Mouse (Mus musculus) embryonic fibroblast, embryonic 13.5 days (primary cell): ENCODE measurements around the gene Olfr97. TPM values are rescaled to one million over a fixed set of nuclear protein-coding genes. Genes with fewer than 3 reads are reported as not detected.

Experiments
- H3K27ac ChIP-seq: 2 replicates; pipeline ENCODE4 v1.5.1; 2012; ENCODE audit warnings: low read length, control low read depth, inconsistent platforms; ENCODE audit not compliant: insufficient read depth
- H3K4me1 ChIP-seq: 2 replicates; pipeline ENCODE4 v1.6.1; 2011; ENCODE audit warnings: low read length; ENCODE audit not compliant: control insufficient read depth, insufficient read depth
- H3K4me3 ChIP-seq: 2 replicates; pipeline ENCODE4 v1.5.1; 2011; ENCODE audit warnings: mild to moderate bottlenecking, control low read depth, low read length; ENCODE audit not compliant: insufficient read depth
- CTCF ChIP-seq: IDR thresholded peaks from 2 replicates; pipeline ENCODE4 v1.5.1; 2011; ENCODE audit warnings: mild to moderate bottlenecking, control low read depth, low read length, moderate library complexity, borderline replicate concordance; ENCODE audit not compliant: insufficient read depth
- POLR2A ChIP-seq: IDR thresholded peaks from 2 replicates; pipeline ENCODE4 v1.6.1; 2011; ENCODE audit warnings: low read depth, mild to moderate bottlenecking, control low read depth, low read length, moderate library complexity
- polyA plus RNA-seq: library from polyadenylated mRNA; stranded (reverse); fragments of >200 nt; gene quantifications from 2 replicates; pipeline ENCODE4 v1.2.4, GENCODE M21; 2011; ENCODE audit warnings: low read depth; ENCODE audit not compliant: missing spikeins, insufficient read length

Gene Olfr97
- polyA plus RNA-seq, 1 experiment, result not detected

GRCm38 (mm10) chr17:37196845-37197724 lies 40.0 kb downstream of the Olfr97 start:
- Histone ChIP-seq H3K27ac (no peak overlapping the region), H3K4me1 (peaks cover 4% of the 10 kb centered on the region), H3K4me3 (peak overlapping the region; percentile 27)
- TF ChIP-seq POLR2A (no peak), CTCF (0 out of 2 replicates have a peak, but pooled peaks have one; percentile 0)

GRCm38 (mm10) chr17:37194782-37195181 lies 42.3 kb downstream of the Olfr97 start:
- H3K4me1 ChIP-seq, result peaks cover 4% of the 10 kb centered on the region
- H3K4me3 ChIP-seq, result no peak overlapping the region
- H3K27ac ChIP-seq, result 0 out of 2 replicates have a peak overlapping the region, but pooled peaks have one; percentile 17
- no peak for TF ChIP-seq POLR2A
- no peak for TF ChIP-seq CTCF

GRCm38 (mm10) chr17:37193656-37194055 lies 43.5 kb downstream of the Olfr97 start, which contains the start of gene Ubd:
TSS of gene Ubd (plus strand) at chr17:37193892.
- no peak for TF ChIP-seq CTCF
- no peak for TF ChIP-seq POLR2A
- Histone ChIP-seq H3K27ac (no peak within 1 kb of the TSS), H3K4me1 (peaks cover 4% of the 10 kb centered on the region), H3K4me3 (no peak within 1 kb of the TSS)

- TF ChIP-seq CTCF (no peak), POLR2A (no peak)
- H3K4me3 ChIP-seq, result no peak overlapping the region
- peaks cover 4% of the 10 kb centered on the region for H3K4me1 ChIP-seq
- no peak overlapping the region for H3K27ac ChIP-seq
Measured at GRCm38 (mm10) chr17:37193032-37193431, 44.1 kb downstream of the Olfr97 start.

- Histone ChIP-seq H3K4me3 (no peak overlapping the region), H3K4me1 (peaks cover 4% of the 10 kb centered on the region), H3K27ac (no peak overlapping the region)
- TF ChIP-seq POLR2A, result no peak
- no peak for TF ChIP-seq CTCF
Measured at GRCm38 (mm10) chr17:37190711-37191110, 46.4 kb downstream of the Olfr97 start.

GRCm38 (mm10) chr17:37185474-37185873 lies 51.7 kb downstream of the Olfr97 start:
- H3K4me1 ChIP-seq, result no peaks in the 10 kb centered on the region
- TF ChIP-seq POLR2A, result no peak
- TF ChIP-seq CTCF, result no peak
- no peak overlapping the region for H3K27ac ChIP-seq
- no peak overlapping the region for H3K4me3 ChIP-seq

Other genes starting within 250 kb of the Olfr97 start
- 0.51 and 1.1 TPM in 2 replicates for gene H2-M5, start 247.8 kb downstream of the Olfr97 start, polyA plus RNA-seq
- 67.2 and 80.0 TPM in 2 replicates for gene Zfp57, start 236.2 kb downstream of the Olfr97 start, polyA plus RNA-seq
- not detected in 2 replicates for gene Mog, start 213.9 kb downstream of the Olfr97 start, polyA plus RNA-seq
- 49.1 and 56.8 TPM in 2 replicates for gene Gabbr1, start 191.4 kb downstream of the Olfr97 start, polyA plus RNA-seq
- not detected in 2 replicates for gene Olfr90, start 148.8 kb downstream of the Olfr97 start, polyA plus RNA-seq
- not detected in 2 replicates for gene Olfr91, start 139.1 kb downstream of the Olfr97 start, polyA plus RNA-seq
- gene Olfr92, start 117.2 kb downstream of the Olfr97 start, polyA plus RNA-seq, result not detected in 2 replicates
- not detected in 2 replicates for gene Olfr93, start 75.8 kb downstream of the Olfr97 start, polyA plus RNA-seq
- gene Ubd, start 43.4 kb downstream of the Olfr97 start, polyA plus RNA-seq, result not detected in 2 replicates
- gene Olfr94, start 36.3 kb downstream of the Olfr97 start, polyA plus RNA-seq, result not detected in 2 replicates
- not detected in 2 replicates for gene Olfr95, start 24.2 kb downstream of the Olfr97 start, polyA plus RNA-seq
- gene Olfr96, start 17.2 kb downstream of the Olfr97 start, polyA plus RNA-seq, result not detected in 2 replicates
- not detected in 2 replicates for gene Olfr98, start 26.4 kb upstream of the Olfr97 start, polyA plus RNA-seq
- 5.3 and 5.7 TPM in 2 replicates for gene H2-M3, start 32.9 kb upstream of the Olfr97 start, polyA plus RNA-seq
- not detected in 2 replicates for gene Olfr99, start 46.1 kb upstream of the Olfr97 start, polyA plus RNA-seq
- not detected in 2 replicates for gene Olfr101, start 67.0 kb upstream of the Olfr97 start, polyA plus RNA-seq
- not detected in 2 replicates for gene Olfr102, start 79.7 kb upstream of the Olfr97 start, polyA plus RNA-seq
- not detected in 2 replicates for gene Olfr103, start 102.4 kb upstream of the Olfr97 start, polyA plus RNA-seq
- gene Olfr104-ps, start 122.3 kb upstream of the Olfr97 start, polyA plus RNA-seq, result not detected in 2 replicates
- not detected in 2 replicates for gene Olfr105-ps, start 141.7 kb upstream of the Olfr97 start, polyA plus RNA-seq
- gene Olfr106-ps, start 153.1 kb upstream of the Olfr97 start, polyA plus RNA-seq, result not detected in 2 replicates
- not detected in 2 replicates for gene Olfr107, start 161.9 kb upstream of the Olfr97 start, polyA plus RNA-seq
- not detected in 2 replicates for gene Olfr108, start 208.2 kb upstream of the Olfr97 start, polyA plus RNA-seq
- not detected in 2 replicates for gene Olfr109, start 221.6 kb upstream of the Olfr97 start, polyA plus RNA-seq
- not detected in 2 replicates for gene H2-M2, start 246.2 kb upstream of the Olfr97 start, polyA plus RNA-seq